Mouse (Mus musculus): ENCODE results near the gene Ablim2. TPM values are rescaled to one million over a fixed set of nuclear protein-coding genes. Genes with fewer than 3 reads are reported as not detected.
A peak's percentile ranks its signal among the peaks of the same experiment; 100 is the strongest.

Gene Ablim2
- polyA plus RNA-seq, 1 experiment from 2014 or later: 3.8 TPM

GRCm38 (mm10) chr5:35770891-35771663 is 13.4 kb downstream of the Ablim2 start:
- Histone ChIP-seq H3K27ac (ENCODE audit: poor library complexity, severe bottlenecking) (peak overlapping the region; percentile 20), H3K4me1 (replicated peaks) (peaks cover 71% of the 10 kb centered on the region), H3K36me3 (no peaks in the 10 kb centered on the region), H3K9me3 (replicated peaks) (no peaks in the 10 kb centered on the region), H3K27me3 (replicated peaks) (no peaks in the 10 kb centered on the region), H3K4me2 (peak overlapping the region; percentile 47), H3K9ac (no peak overlapping the region), H3K4me3 (no peak overlapping the region)
- ATAC-seq (ENCODE audit: insufficient number of reproducible peaks, low FRiP score): no peak
- 44% methylated on average over 14 of the region's 14 CpGs for WGBS

- no peaks in the 10 kb centered on the region for H3K27me3 ChIP-seq (replicated peaks)
- H3K4me3 ChIP-seq: no peak overlapping the region
- H3K36me3 ChIP-seq: no peaks in the 10 kb centered on the region
- H3K4me2 ChIP-seq: no peak overlapping the region
- peak overlapping the region; percentile 17; the same call in 1 of the 2 replicates for H3K27ac ChIP-seq (ENCODE audit: poor library complexity, severe bottlenecking)
- no peak for ATAC-seq (ENCODE audit: insufficient number of reproducible peaks, low FRiP score)
- H3K9ac ChIP-seq: no peak overlapping the region
- H3K9me3 ChIP-seq (replicated peaks): no peaks in the 10 kb centered on the region
- peaks cover 50% of the 10 kb centered on the region for H3K4me1 ChIP-seq (replicated peaks)
- 64% methylated on average over 13 of the region's 13 CpGs for WGBS
Measured at GRCm38 (mm10) chr5:35773274-35774136, 15.8 kb downstream of the Ablim2 start.

- no peak for ATAC-seq (ENCODE audit: insufficient number of reproducible peaks, low FRiP score)
- Histone ChIP-seq H3K9ac (no peak overlapping the region), H3K9me3 (replicated peaks) (no peaks in the 10 kb centered on the region), H3K4me1 (replicated peaks) (peaks cover 45% of the 10 kb centered on the region), H3K4me3 (no peak overlapping the region), H3K27me3 (replicated peaks) (no peaks in the 10 kb centered on the region), H3K4me2 (no peak overlapping the region), H3K27ac (ENCODE audit: poor library complexity, severe bottlenecking) (no peak overlapping the region), H3K36me3 (no peaks in the 10 kb centered on the region)
- 71% methylated on average over 6 of the region's 6 CpGs for WGBS
Measured at GRCm38 (mm10) chr5:35774137-35774424, 16.4 kb downstream of the Ablim2 start.

- ATAC-seq (ENCODE audit: insufficient number of reproducible peaks, low FRiP score): no peak
- H3K27ac ChIP-seq (ENCODE audit: poor library complexity, severe bottlenecking): no peak overlapping the region
- WGBS: 68% methylated on average over 3 of the region's 3 CpGs
- no peaks in the 10 kb centered on the region; the same call in 1 of the 2 replicates for H3K9me3 ChIP-seq (replicated peaks)
- H3K9ac ChIP-seq: no peak overlapping the region
- H3K4me2 ChIP-seq: no peak overlapping the region
- no peak overlapping the region for H3K4me3 ChIP-seq
- H3K36me3 ChIP-seq: no peaks in the 10 kb centered on the region
- H3K4me1 ChIP-seq (replicated peaks): peaks cover 24% of the 10 kb centered on the region
- 0 out of 2 replicates have a peak, but pooled peaks cover 11% of the 10 kb centered on the region for H3K27me3 ChIP-seq (replicated peaks)
Measured at GRCm38 (mm10) chr5:35781116-35781515, 23.4 kb downstream of the Ablim2 start.

- H3K4me2 ChIP-seq: no peak overlapping the region
- ATAC-seq (ENCODE audit: insufficient number of reproducible peaks, low FRiP score): no peak
Measured at GRCm38 (mm10) chr5:35782648-35783180, 25.0 kb downstream of the Ablim2 start.

GRCm38 (mm10) chr5:35785853-35786252 is 28.2 kb downstream of the Ablim2 start:
- H3K9me3 ChIP-seq (replicated peaks): no peaks in the 10 kb centered on the region; the same call in 1 of the 2 replicates
- no peak for ATAC-seq (ENCODE audit: insufficient number of reproducible peaks, low FRiP score)
- H3K4me2 ChIP-seq: no peak overlapping the region
- no peaks in the 10 kb centered on the region for H3K36me3 ChIP-seq
- H3K9ac ChIP-seq: 0 out of 2 replicates have a peak overlapping the region, but pooled peaks have one; percentile 3
- 0 out of 2 replicates have a peak, but pooled peaks cover 11% of the 10 kb centered on the region for H3K27me3 ChIP-seq (replicated peaks)
- WGBS: 56% methylated on average over 7 of the region's 7 CpGs
- peaks cover 9% of the 10 kb centered on the region; the same call in 1 of the 2 replicates for H3K4me1 ChIP-seq (replicated peaks)
- H3K4me3 ChIP-seq: no peak overlapping the region
- H3K27ac ChIP-seq (ENCODE audit: poor library complexity, severe bottlenecking): no peak overlapping the region

More at GRCm38 (mm10) chr5:35782648-35783180, 25.0 kb downstream of the Ablim2 start:
- Histone ChIP-seq H3K9ac (no peak overlapping the region), H3K27me3 (replicated peaks) (0 out of 2 replicates have a peak, but pooled peaks cover 11% of the 10 kb centered on the region), H3K9me3 (replicated peaks) (no peaks in the 10 kb centered on the region; the same call in 1 of the 2 replicates), H3K4me3 (no peak overlapping the region), H3K4me1 (replicated peaks) (peaks cover 24% of the 10 kb centered on the region), H3K36me3 (no peaks in the 10 kb centered on the region), H3K27ac (ENCODE audit: poor library complexity, severe bottlenecking) (no peak overlapping the region)
- WGBS: 57% methylated on average over 10 of the region's 10 CpGs

- Histone ChIP-seq H3K27me3 (replicated peaks) (0 out of 2 replicates have a peak, but pooled peaks cover 11% of the 10 kb centered on the region), H3K4me3 (no peak overlapping the region), H3K9me3 (replicated peaks) (no peaks in the 10 kb centered on the region; the same call in 1 of the 2 replicates), H3K4me1 (replicated peaks) (peaks cover 7% of the 10 kb centered on the region), H3K9ac (no peak overlapping the region), H3K27ac (ENCODE audit: poor library complexity, severe bottlenecking) (no peak overlapping the region), H3K36me3 (no peaks in the 10 kb centered on the region), H3K4me2 (no peak overlapping the region)
- WGBS: 82% methylated on average over 12 of the region's 12 CpGs
- no peak for ATAC-seq (ENCODE audit: insufficient number of reproducible peaks, low FRiP score)
Measured at GRCm38 (mm10) chr5:35787847-35788246, 30.2 kb downstream of the Ablim2 start.

GRCm38 (mm10) chr5:35788719-35789118 is 31.0 kb downstream of the Ablim2 start:
- ATAC-seq (ENCODE audit: insufficient number of reproducible peaks, low FRiP score): no peak

GRCm38 (mm10) chr5:35789697-35790096 is 32.0 kb downstream of the Ablim2 start:
- H3K9me3 ChIP-seq (replicated peaks): no peaks in the 10 kb centered on the region
- H3K9ac ChIP-seq: no peak overlapping the region
- no peaks in the 10 kb centered on the region for H3K36me3 ChIP-seq
- 0 out of 2 replicates have a peak, but pooled peaks cover 11% of the 10 kb centered on the region for H3K27me3 ChIP-seq (replicated peaks)
- ATAC-seq (ENCODE audit: insufficient number of reproducible peaks, low FRiP score): no peak
- no peak overlapping the region for H3K4me3 ChIP-seq
- H3K4me1 ChIP-seq (replicated peaks): peaks cover 14% of the 10 kb centered on the region
- H3K4me2 ChIP-seq: no peak overlapping the region
- 81% methylated on average over 3 of the region's 3 CpGs for WGBS
- H3K27ac ChIP-seq (ENCODE audit: poor library complexity, severe bottlenecking): no peak overlapping the region

More at GRCm38 (mm10) chr5:35788719-35789118, 31.0 kb downstream of the Ablim2 start:
- Histone ChIP-seq H3K4me1 (replicated peaks) (peaks cover 11% of the 10 kb centered on the region), H3K4me3 (no peak overlapping the region), H3K27ac (ENCODE audit: poor library complexity, severe bottlenecking) (no peak overlapping the region), H3K9me3 (replicated peaks) (no peaks in the 10 kb centered on the region; the same call in 1 of the 2 replicates), H3K4me2 (no peak overlapping the region), H3K27me3 (replicated peaks) (0 out of 2 replicates have a peak, but pooled peaks cover 11% of the 10 kb centered on the region), H3K9ac (no peak overlapping the region), H3K36me3 (no peaks in the 10 kb centered on the region)
- WGBS: 75% methylated on average over 6 of the region's 6 CpGs

- no peak overlapping the region for H3K4me3 ChIP-seq
- no peaks in the 10 kb centered on the region for H3K9me3 ChIP-seq (replicated peaks)
- no peak overlapping the region for H3K27ac ChIP-seq (ENCODE audit: poor library complexity, severe bottlenecking)
- WGBS: 41% methylated on average over 10 of the region's 10 CpGs
- H3K9ac ChIP-seq: no peak overlapping the region
- no peak overlapping the region for H3K4me2 ChIP-seq
- 0 out of 2 replicates have a peak, but pooled peaks cover 6% of the 10 kb centered on the region for H3K27me3 ChIP-seq (replicated peaks)
- peaks cover 21% of the 10 kb centered on the region for H3K4me1 ChIP-seq (replicated peaks)
- H3K36me3 ChIP-seq: no peaks in the 10 kb centered on the region
- ATAC-seq (ENCODE audit: insufficient number of reproducible peaks, low FRiP score): no peak
Measured at GRCm38 (mm10) chr5:35790387-35791065, 32.8 kb downstream of the Ablim2 start.

Measured in heart, embryonic 12.5 days (tissue).